8 mouse cellular contexts compared by ENCODE assay signal in genomic region chr3:88831177-88832121, GRCm38 (mm10). TPM values are rescaled to one million over a fixed set of nuclear protein-coding genes. Genes with fewer than 3 reads are reported as not detected.
DNase-seq lines count a peak whose midpoint lies in the region; ATAC-seq lines count a peak whose summit lies in the region.
"Not testable (repeated sequence)": the region's sequence is repeated elsewhere in the genome, so short reads cannot be mapped to it uniquely, and the experiment has no call there.

No protein-coding gene starts in this region.

- H3K27ac ChIP-seq in embryonic facial prominence, embryonic 11.5 days (replicated peaks; ENCODE audit: low read depth, low read length): peak overlapping the region; percentile 47; the same call in 1 of the 2 replicates
- H3K27ac ChIP-seq in intestine, embryonic 16.5 days (ENCODE audit: low read length): not testable (repeated sequence)

- ATAC-seq in embryonic facial prominence, embryonic 11.5 days (replicated peaks; ENCODE audit: insufficient number of reproducible peaks, low FRiP score, low TSS enrichment, low read depth): peak; percentile 77
- peak; percentile 73 for ATAC-seq in intestine, embryonic 16.5 days

- 9% methylated on average over 20 of the region's 28 CpGs for WGBS in embryonic facial prominence, embryonic 11.5 days
- 5% methylated on average over 21 of the region's 28 CpGs for WGBS in intestine, embryonic 16.5 days

- peak overlapping the region; percentile 36 for H3K4me2 ChIP-seq in embryonic facial prominence, embryonic 11.5 days (ENCODE audit: low read depth, low read length)
- peak overlapping the region; percentile 37 for H3K4me2 ChIP-seq in intestine, embryonic 16.5 days (ENCODE audit: low read depth, low read length)

- H3K4me3 ChIP-seq in embryonic facial prominence, embryonic 11.5 days (ENCODE audit: low read depth, low read length): peak overlapping the region; percentile 18; the same call in 1 of the 2 replicates
- H3K4me3 ChIP-seq in intestine, embryonic 16.5 days (ENCODE audit: low read length): peak overlapping the region; percentile 25

- DNase-seq in adrenal gland, postnatal 14 days: peak; percentile 75
- peak; percentile 48 for DNase-seq in embryonic facial prominence, embryonic 11.5 days (ENCODE audit: low spot score)
- peak; percentile 62 to 80 for DNase-seq in heart, adult 18-20 months
- peak; percentile 81 to 86 for DNase-seq in left cerebral cortex, adult 9 months (ENCODE audit: low spot score in 2 of 2)
- DNase-seq in lung, postnatal 36 days: peak; percentile 60
- peak; percentile 89 for DNase-seq in retina, postnatal 1 day
- DNase-seq in thymus, postnatal 25 days: peak; percentile 28

- peak overlapping the region; percentile 13; the same call in 1 of the 2 replicates for H3K9ac ChIP-seq in embryonic facial prominence, embryonic 11.5 days (replicated peaks; ENCODE audit: low read length)
- not testable (repeated sequence) for H3K9ac ChIP-seq in intestine, embryonic 16.5 days (ENCODE audit: low read depth, low read length)

- not testable (repeated sequence) for H3K27me3 ChIP-seq in embryonic facial prominence, embryonic 11.5 days (ENCODE audit: control insufficient read depth, insufficient read depth, low read length); intestine, embryonic 16.5 days (replicated peaks; ENCODE audit: control insufficient read depth, insufficient read depth, low read length)

- not testable (repeated sequence) for H3K4me1 ChIP-seq in embryonic facial prominence, embryonic 11.5 days (ENCODE audit: control insufficient read depth, insufficient read depth, low read length); intestine, embryonic 16.5 days (ENCODE audit: control insufficient read depth, insufficient read depth, low read length)

- not testable (repeated sequence) for H3K36me3 ChIP-seq in embryonic facial prominence, embryonic 11.5 days (replicated peaks; ENCODE audit: control insufficient read depth, insufficient read depth, low read depth, low read length); intestine, embryonic 16.5 days (ENCODE audit: control insufficient read depth, insufficient read depth, low read length)

- not testable (repeated sequence) for H3K9me3 ChIP-seq in embryonic facial prominence, embryonic 11.5 days (replicated peaks; ENCODE audit: control insufficient read depth, low read length); intestine, embryonic 16.5 days (ENCODE audit: control insufficient read depth, low read length)

RNA-seq across cellular contexts. Expression of gene Gon4l, which starts 3.6 kb away (rescaled TPM):
- 25.0 and 28.4 TPM in 2 replicates for total RNA-seq in adrenal gland, postnatal 14 days (2021)
- polyA plus RNA-seq in embryonic facial prominence, embryonic 11.5 days (2014; fragmentation: Nextera tagmentation; extraction: Ambion mirVana): 13.6 and 14.2 TPM in 2 replicates
- total RNA-seq in heart, adult 18-20 months (2021): 10 to 100 TPM; 20.0 to 21.6 TPM
- polyA plus RNA-seq in intestine, embryonic 16.5 days (2015; fragmentation: Nextera tagmentation; extraction: Ambion mirVana): 6.6 and 7.0 TPM in 2 replicates

RNA-seq across cellular contexts. Expression of gene Syt11, which starts 56.5 kb away (rescaled TPM):
- total RNA-seq in adrenal gland, postnatal 14 days (2021): 7.5 and 15.1 TPM in 2 replicates
- polyA plus RNA-seq in embryonic facial prominence, embryonic 11.5 days (2014; fragmentation: Nextera tagmentation; extraction: Ambion mirVana): 51.5 and 59.1 TPM in 2 replicates
- total RNA-seq in heart, adult 18-20 months (2021): 1 to 10 TPM; 5.4 to 8.0 TPM
- 15.8 and 18.8 TPM in 2 replicates for polyA plus RNA-seq in intestine, embryonic 16.5 days (2015; fragmentation: Nextera tagmentation; extraction: Ambion mirVana)

Comparison
In these comparisons a context has a peak if more than half of its experiments do, and no peak if none do; other contexts are left out.
1. DNase-seq: peak in every context shown above with its lines; median percentile 89 in retina, postnatal 1 day; 84 in left cerebral cortex, adult 9 months; 75 in adrenal gland, postnatal 14 days; 71 in heart, adult 18-20 months; 60 in lung, postnatal 36 days; 48 in embryonic facial prominence, embryonic 11.5 days; 28 in thymus, postnatal 25 days.